Mouse (Mus musculus) layer of hippocampus, postnatal 10 days (tissue): Measurements from ENCODE around the gene Slc26a9. TPM values are rescaled to one million over a fixed set of nuclear protein-coding genes. Genes with fewer than 3 reads are reported as not detected.

Source experiments
- total RNA-seq, 2 experiments: library from RNA; stranded (reverse); gene quantifications; 2 replicates each; pipeline ENCODE4 v1.2.3; 2021

Gene Slc26a9
- total RNA-seq, 2 experiments from 2014 or later = 0.34 to 0.47 TPM

Other genes with a start within 250 kb of the Slc26a9 start
- 100 to 1,000 TPM; 125 to 129 TPM for gene Srgap2, start 216.7 kb upstream of the Slc26a9 start, total RNA-seq
- gene Fam72a, start 216.1 kb upstream of the Slc26a9 start, total RNA-seq = 1 to 10 TPM; 1.5 to 1.7 TPM
- gene Avpr1b, start 144.8 kb upstream of the Slc26a9 start, total RNA-seq = under 1 TPM; 0.23 to 0.36 TPM
- under 1 TPM in 1 of 2 experiments, not detected in 1; 0.39 TPM for gene Ctse, start 105.7 kb upstream of the Slc26a9 start, total RNA-seq
- gene Rab7b, start 55.3 kb upstream of the Slc26a9 start, total RNA-seq = 1 to 10 TPM; 1.7 to 2.8 TPM
- gene Pm20d1, start 53.4 kb downstream of the Slc26a9 start, total RNA-seq = 1 to 10 TPM in 1 of 2 experiments, under 1 TPM in 1; 0.75 to 1.8 TPM
- gene Slc41a1, start 83.5 kb downstream of the Slc26a9 start, total RNA-seq = 10 to 100 TPM; 53.0 to 59.9 TPM
- 1 to 10 TPM; 6.8 to 8.2 TPM for gene Rab29, start 123.2 kb downstream of the Slc26a9 start, total RNA-seq
- 100 to 1,000 TPM; 175 to 190 TPM for gene Nucks1, start 166.5 kb downstream of the Slc26a9 start, total RNA-seq
- under 1 TPM; 0.13 to 0.48 TPM for gene Slc45a3, start 218.9 kb downstream of the Slc26a9 start, total RNA-seq